Mouse (Mus musculus): ENCODE data around the gene Rnf150. TPM values are rescaled to one million over a fixed set of nuclear protein-coding genes. Genes with fewer than 3 reads are reported as not detected.

Rnf150 gene
- total and polyA plus RNA-seq, 3 experiments = not detected

GRCm38 (mm10) chr8:82992093-82992492 is 128.9 kb downstream of the Rnf150 start:
- Histone ChIP-seq H3K36me3 (ENCODE audit: control insufficient read depth in 1 of 2, insufficient read depth in 2 of 2, low read length in 2 of 2) (no peaks in the 10 kb centered on the region), H3K27ac (ENCODE audit: control insufficient read depth, low read depth, low read length) (no peak overlapping the region), H3K9me3 (replicated peaks; ENCODE audit: insufficient read depth, low read length) (no peaks in the 10 kb centered on the region), H3K27me3 (ENCODE audit: control insufficient read depth in 1 of 2, insufficient read depth in 2 of 2, low read length in 2 of 2) (no peaks in the 10 kb centered on the region), H3K79me2 (ENCODE audit: control insufficient read depth, insufficient read depth, low read length, poor library complexity) (no peaks in the 10 kb centered on the region), H3K4me1 (ENCODE audit: control insufficient read depth in 1 of 2, insufficient read depth in 2 of 2, low read length in 2 of 2) (no peaks in the 10 kb centered on the region), H3K4me3 (ENCODE audit: control insufficient read depth in 1 of 2, insufficient read depth in 1 of 2, low read depth in 2 of 2, low read length in 2 of 2) (no peak overlapping the region), H3K9ac (ENCODE audit: control insufficient read depth, low read depth, low read length, poor library complexity, severe bottlenecking) (no peak overlapping the region)
- no peak for DNase-seq (ENCODE audit: low read depth, low spot score)
- TF ChIP-seq POLR2AphosphoS5 (IDR thresholded peaks at IDR 0.05; ENCODE audit: borderline replicate concordance, low read depth, low read length) = no peak
- TF ChIP-seq MXI1 (IDR thresholded peaks at IDR 0.05; ENCODE audit: low read depth, low read length) = no peak
- TF ChIP-seq SIN3A (IDR thresholded peaks at IDR 0.05; ENCODE audit: low read length) = no peak
- no peak for TF ChIP-seq KAT2A (conservative IDR thresholded peaks at IDR 0.05; ENCODE audit: low read depth, low read length)
- no peak for TF ChIP-seq RAD21 (IDR thresholded peaks at IDR 0.05; ENCODE audit: low read depth, low read length)
- no peak for TF ChIP-seq MAFK (IDR thresholded peaks at IDR 0.05; ENCODE audit: borderline replicate concordance, low read depth, low read length)
- TF ChIP-seq SMC3 (IDR thresholded peaks at IDR 0.05; ENCODE audit: low read depth, low read length) = no peak
- TF ChIP-seq ZC3H11A (IDR thresholded peaks at IDR 0.05; ENCODE audit: low read depth, low read length) = no peak
- no peak for TF ChIP-seq ZNF384 (IDR thresholded peaks at IDR 0.05; ENCODE audit: low read depth, low read length)
- TF ChIP-seq MAX (IDR thresholded peaks at IDR 0.05; ENCODE audit: low read length) = no peak

- no peak for DNase-seq (ENCODE audit: low read depth, low spot score)
- Histone ChIP-seq H3K36me3 (ENCODE audit: control insufficient read depth in 1 of 2, insufficient read depth in 2 of 2, low read length in 2 of 2) (no peaks in the 10 kb centered on the region), H3K9ac (ENCODE audit: control insufficient read depth, low read depth, low read length, poor library complexity, severe bottlenecking) (no peak overlapping the region), H3K4me3 (ENCODE audit: control insufficient read depth in 1 of 2, insufficient read depth in 1 of 2, low read depth in 2 of 2, low read length in 2 of 2) (no peak overlapping the region), H3K9me3 (replicated peaks; ENCODE audit: insufficient read depth, low read length) (no peaks in the 10 kb centered on the region), H3K79me2 (ENCODE audit: control insufficient read depth, insufficient read depth, low read length, poor library complexity) (no peaks in the 10 kb centered on the region), H3K27ac (ENCODE audit: control insufficient read depth, low read depth, low read length) (no peak overlapping the region), H3K27me3 (ENCODE audit: control insufficient read depth in 1 of 2, insufficient read depth in 2 of 2, low read length in 2 of 2) (no peaks in the 10 kb centered on the region), H3K4me1 (ENCODE audit: control insufficient read depth in 1 of 2, insufficient read depth in 2 of 2, low read length in 2 of 2) (no peaks in the 10 kb centered on the region)
- TF ChIP-seq HCFC1 (IDR thresholded peaks at IDR 0.05; ENCODE audit: low read depth, low read length) (no peak), NELFE (IDR thresholded peaks at IDR 0.05; ENCODE audit: low read depth, low read length) (no peak), ZKSCAN1 (IDR thresholded peaks at IDR 0.05; ENCODE audit: low read depth, low read length) (no peak), BHLHE40 (IDR thresholded peaks at IDR 0.05; ENCODE audit: borderline replicate concordance, low read depth, low read length) (no peak), CTCF (IDR thresholded peaks at IDR 0.05 in 2 of 3, conservative IDR thresholded peaks at IDR 0.05 in 1 of 3; ENCODE audit: control insufficient read depth in 1 of 3, insufficient read depth in 1 of 3, low read depth in 2 of 3, low read length in 3 of 3, poor library complexity in 1 of 3, severe bottlenecking in 1 of 3) (no peak), RAD21 (IDR thresholded peaks at IDR 0.05; ENCODE audit: low read depth, low read length) (no peak), NRF1 (IDR thresholded peaks at IDR 0.05; ENCODE audit: insufficient read depth, low read depth, low read length, poor library complexity, severe bottlenecking) (no peak), UBTF (IDR thresholded peaks at IDR 0.05; ENCODE audit: borderline replicate concordance, insufficient read depth, low read depth, low read length) (no peak), JUND (IDR thresholded peaks at IDR 0.05; ENCODE audit: low read depth, low read length) (no peak), SMC3 (IDR thresholded peaks at IDR 0.05; ENCODE audit: low read depth, low read length) (no peak), TAL1 (IDR thresholded peaks at IDR 0.05; ENCODE audit: low read length) (no peak), ETS1 (IDR thresholded peaks at IDR 0.05; ENCODE audit: low read depth, low read length) (no peak)
These were observed 132.7 kb downstream of the Rnf150 start for GRCm38 (mm10) chr8:82995727-82996438.

Data from MEL (cell line).